Mouse (Mus musculus) lung, postnatal 10 days (tissue): ENCODE measurements at regions not wholly inside any gene's neighbourhood (a gene's known extent, or its start where the extent isn't known, plus 50 kb on each side); places are given as distances from the start of the nearest gene placed in this dataset.

Experiments used
- DNase-seq: peaks from one replicate; pipeline ENCODE4 v3.0.0; 2021

DNA sequence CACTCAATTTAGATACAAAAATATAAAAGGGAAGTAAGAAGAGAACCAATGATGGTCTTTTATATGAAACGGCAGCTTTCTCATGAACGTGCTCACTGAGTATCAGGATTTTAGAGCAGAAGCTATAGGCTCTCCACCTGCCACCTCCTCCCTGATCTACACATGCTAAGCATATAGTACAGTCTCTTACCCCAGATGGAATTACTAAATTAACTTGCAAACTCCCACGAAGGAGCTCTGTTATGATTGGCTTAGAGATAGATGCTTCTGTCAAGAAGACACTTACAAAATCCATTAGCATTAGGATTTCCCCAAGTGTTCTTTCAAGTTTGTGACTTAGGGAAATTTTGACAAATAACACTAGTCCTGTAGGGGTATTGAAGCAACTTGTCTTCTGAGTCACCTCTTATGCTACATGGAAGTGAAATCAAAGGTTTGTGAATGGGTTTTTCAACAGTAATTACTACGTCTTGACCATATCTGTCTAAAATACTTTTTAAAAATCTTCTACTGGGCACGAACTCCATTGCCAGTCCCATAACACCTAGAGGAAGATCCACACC lies 60.6 kb downstream of the Crygs start:
- DNase-seq, result no peak

DNA sequence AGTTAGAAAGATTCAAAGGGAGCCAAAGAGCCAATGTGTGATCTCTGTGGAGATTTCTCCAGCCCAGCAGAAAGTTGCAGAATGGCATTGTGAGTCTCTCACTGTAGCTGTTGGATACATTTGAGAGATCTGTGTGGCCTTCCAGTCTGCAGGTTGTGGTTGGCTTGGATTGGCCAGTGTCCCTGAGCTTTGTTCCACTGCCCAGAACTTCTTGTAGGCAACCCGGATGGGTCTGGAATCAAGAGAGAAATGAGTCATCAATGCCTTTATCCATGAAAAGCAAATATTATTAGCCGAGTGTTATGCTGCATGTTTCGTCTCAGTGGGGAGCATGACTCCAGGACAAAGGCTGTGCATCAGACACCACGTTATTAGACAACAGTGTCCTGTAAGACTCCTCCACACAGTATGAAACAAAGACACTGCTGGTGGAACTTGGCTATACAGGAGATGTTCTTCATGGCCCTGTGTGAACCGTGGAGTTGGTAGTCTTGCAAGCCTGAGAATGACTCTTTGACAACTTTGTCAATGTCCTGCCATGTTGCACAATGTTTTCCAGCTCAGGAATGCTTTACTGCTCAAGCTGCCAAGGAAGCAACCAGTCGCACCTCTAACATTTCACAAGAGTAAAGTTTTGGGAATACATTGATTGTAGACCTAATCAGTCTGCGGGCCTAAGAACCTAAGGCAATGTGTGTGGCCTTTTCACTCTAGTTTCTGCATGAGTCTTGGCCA lies 67.1 kb downstream of the Crygs start:
- no peak for DNase-seq

- DNase-seq, result no peak
Observed at GRCm38 (mm10) chr16:22743461-22743860, 67.9 kb downstream of the Crygs start.

DNA sequence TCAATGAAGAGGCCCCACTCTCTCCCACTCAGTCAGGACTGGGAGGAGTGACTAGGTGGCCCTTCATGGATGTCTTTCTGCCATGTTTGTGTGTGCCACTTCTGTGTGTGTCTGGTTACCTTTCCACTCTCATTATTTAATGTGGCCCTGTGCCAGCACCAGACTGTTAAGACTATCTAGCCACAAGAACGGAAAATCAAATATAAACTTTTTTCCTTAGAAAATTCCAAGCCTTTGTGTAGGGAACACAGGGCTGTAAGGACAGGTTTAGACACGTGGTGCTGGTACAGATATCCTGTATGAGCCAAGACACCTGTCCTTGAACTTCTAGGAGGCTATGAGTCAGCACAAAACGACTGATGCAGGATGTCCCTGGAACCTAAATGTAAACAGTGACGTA lies 69.9 kb downstream of the Crygs start:
- DNase-seq, result no peak

DNA sequence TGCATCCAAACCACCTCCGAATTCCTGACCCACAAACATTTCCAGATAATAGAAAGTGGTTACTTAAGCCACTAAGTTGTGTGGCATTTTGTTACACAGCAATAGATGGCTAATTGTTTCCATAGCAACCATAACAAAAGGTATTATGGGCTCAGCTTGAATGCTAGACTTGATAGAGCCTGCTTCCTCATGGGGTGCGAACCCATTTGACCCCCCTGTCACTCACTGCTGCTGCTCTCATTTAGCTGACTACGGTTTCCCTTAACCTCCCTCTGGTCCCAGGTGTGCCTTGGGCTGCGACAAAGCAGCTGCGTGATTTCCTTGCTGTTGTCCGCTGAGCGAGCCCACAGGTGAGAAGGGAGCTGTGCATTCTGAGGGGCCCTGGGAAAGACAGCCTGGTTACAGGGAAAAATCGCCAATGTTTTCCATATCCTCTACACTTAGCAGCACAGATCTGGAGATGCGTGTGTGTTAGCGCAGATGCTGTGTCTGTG lies 76.8 kb downstream of the Crygs start:
- no peak for DNase-seq

GRCm38 (mm10) chr16:22733772-22734528 lies 76.9 kb upstream of the Dgkg start:
- peak; percentile 11 for DNase-seq

DNA sequence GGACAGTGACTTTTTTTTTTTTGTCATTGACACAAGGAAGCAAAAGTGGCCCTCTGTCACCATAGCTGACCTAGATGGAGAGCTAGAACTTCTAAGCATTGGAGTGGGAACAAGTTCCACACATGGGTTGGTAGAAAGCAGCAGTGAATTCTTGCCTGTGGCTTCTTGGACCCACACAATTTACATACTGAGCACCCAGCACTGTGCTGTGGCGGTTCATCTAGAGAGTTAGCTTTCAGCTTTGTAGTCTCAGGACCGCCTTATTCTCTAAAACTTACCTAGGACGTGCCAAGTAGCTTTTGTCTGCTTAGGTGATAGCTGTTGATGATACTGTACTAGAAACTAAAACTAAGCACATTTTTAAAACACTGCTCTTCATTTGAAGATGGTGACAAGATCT lies 72.1 kb upstream of the Dgkg start:
- no peak for DNase-seq

GRCm38 (mm10) chr16:22725261-22725660 lies 68.2 kb upstream of the Dgkg start:
- DNase-seq, result peak; percentile 31

DNA sequence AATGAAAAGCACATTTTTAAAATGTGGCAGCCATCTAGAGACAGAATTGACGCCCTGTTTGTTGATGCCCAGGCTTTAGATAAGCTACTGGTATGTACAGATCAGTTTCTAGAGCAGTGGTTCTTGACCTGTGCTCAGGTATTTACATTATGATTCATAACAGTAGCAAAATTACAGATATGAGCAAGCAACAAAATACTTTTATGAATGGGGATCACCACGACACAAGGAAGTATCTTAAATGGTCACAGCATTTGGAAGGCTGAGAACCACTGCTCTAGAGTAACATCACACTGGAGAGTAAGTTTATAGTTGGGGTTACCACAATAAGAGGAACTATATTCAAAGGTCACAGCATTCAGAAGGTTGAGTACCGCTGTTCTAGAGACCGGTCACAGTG lies 66.3 kb upstream of the Dgkg start:
- no peak for DNase-seq

GRCm38 (mm10) chr16:22719791-22720190 lies 62.8 kb upstream of the Dgkg start:
- peak; percentile 27 for DNase-seq

- peak; percentile 16 for DNase-seq
Observed at GRCm38 (mm10) chr16:22719304-22719703, 62.3 kb upstream of the Dgkg start.

GRCm38 (mm10) chr16:22717462-22717861 lies 60.4 kb upstream of the Dgkg start:
- DNase-seq, result no peak

DNA sequence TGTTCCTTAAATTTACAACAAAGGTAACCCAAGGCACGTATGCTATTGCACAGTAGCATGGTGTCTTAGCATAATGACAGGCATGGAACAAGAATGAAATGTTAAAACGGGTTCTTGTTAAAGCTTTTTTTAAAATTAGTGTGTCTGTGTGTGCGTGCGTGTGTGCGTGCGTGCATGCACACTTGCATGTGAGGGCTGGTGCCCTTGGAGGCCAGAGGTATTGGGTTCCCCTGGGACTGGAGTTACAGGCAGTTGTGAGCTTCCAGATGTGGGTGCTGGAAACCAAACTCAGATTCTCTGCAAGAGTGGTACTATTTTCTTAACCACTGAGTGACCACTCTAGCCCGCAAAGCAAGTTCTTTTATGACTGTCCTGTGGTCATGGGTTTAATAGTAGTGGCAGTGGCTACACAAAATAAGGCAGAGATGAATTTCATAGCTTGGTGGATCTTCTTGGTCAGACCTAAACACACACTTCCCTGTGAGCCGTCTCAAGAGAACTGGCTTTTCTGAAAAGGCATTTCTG lies 59.3 kb upstream of the Dgkg start:
- no peak for DNase-seq

GRCm38 (mm10) chr16:22714315-22714714 lies 57.3 kb upstream of the Dgkg start:
- no peak for DNase-seq

GRCm38 (mm10) chr16:22708768-22709167 lies 51.7 kb upstream of the Dgkg start:
- peak; percentile 5 for DNase-seq
